Mouse (Mus musculus) cerebellum, adult (tissue): ENCODE data around the gene Aaas.

Source experiments
- ATAC-seq: cut with Nextera tagmentation; 2 replicates; pipeline ENCODE4 v1.9.2; 2017; ENCODE audit warnings: mild to moderate bottlenecking, moderate library complexity, mixed read lengths; ENCODE audit not compliant: insufficient number of reproducible peaks, low FRiP score, low TSS enrichment

Aaas gene

GRCm38 (mm10) chr15:102311489-102311888, 39.1 kb downstream of the Aaas start:
- ATAC-seq = no peak

GRCm38 (mm10) chr15:102310074-102310845, 40.3 kb downstream of the Aaas start:
- ATAC-seq = no peak

DNA sequence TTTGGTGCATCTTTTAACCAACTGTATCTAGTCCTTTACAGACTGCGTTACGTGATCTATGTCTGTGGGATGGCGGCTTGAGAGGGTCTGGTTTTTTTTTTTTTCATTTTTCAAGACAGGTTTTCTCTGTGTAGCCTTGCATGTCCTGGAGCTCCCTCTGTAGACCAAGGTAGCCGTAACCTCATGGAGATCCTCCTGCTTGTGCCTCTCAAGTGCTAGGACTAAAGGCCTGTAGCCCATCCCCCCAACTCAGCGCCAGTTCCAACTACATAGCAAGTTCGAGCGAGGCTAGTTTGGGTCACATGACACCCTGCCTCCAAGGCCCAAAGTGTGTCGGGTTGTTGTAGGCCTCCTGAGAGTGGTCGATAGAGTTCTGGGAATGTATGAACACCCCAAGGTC, 41.9 kb downstream of the Aaas start:
- ATAC-seq = no peak

GRCm38 (mm10) chr15:102302542-102302941, 48.0 kb downstream of the Aaas start:
- no peak for ATAC-seq

DNA sequence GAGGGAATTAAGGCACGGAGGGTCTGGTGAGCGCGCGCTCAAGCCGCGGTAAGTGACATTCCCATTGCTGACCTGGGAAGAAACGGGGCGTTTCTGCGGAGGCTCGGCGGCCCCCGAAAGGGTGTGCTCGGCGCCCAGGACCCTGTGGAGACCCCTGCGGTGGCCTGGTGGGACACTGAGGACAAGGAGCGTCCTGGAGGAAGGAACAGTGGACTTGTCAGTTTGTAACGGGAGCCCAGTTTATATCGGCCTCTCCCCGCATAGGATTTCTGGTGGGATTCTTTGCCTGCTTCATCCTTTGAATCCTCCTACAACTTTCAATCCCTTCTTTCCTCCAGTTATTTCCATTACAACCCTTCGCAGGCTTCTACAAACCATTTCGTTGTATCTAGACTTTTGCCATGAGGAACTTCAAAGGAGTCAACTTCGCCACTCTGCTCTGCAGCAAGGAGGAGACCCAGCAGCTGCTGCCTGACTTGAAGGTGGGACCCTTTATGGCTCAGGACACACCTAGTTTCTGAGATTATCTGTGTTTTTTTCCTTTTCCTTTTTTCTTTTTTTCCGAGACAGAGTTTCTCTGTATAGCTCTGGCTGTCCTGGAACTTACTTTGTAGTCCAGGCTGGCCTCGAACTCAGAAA, 54.1 kb downstream of the Aaas start:
- peak; percentile 60; the same call in 1 of the 2 replicates for ATAC-seq

- ATAC-seq = peak; percentile 99
Observed at GRCm38 (mm10) chr15:102295633-102296367, 54.8 kb downstream of the Aaas start, which contains the start of gene Espl1. Gene Espl1 (plus strand): TSS chr15:102296266.
